Mouse (Mus musculus): ENCODE measurements around the gene Anxa11. TPM values are rescaled to one million over a fixed set of nuclear protein-coding genes. Genes with fewer than 3 reads are reported as not detected.
"Not testable (repeated sequence)": the region's sequence is repeated elsewhere in the genome, so short reads cannot be mapped to it uniquely, and the experiment has no call there.

The Anxa11 gene
- total RNA-seq, 4 experiments from 2014 or later, result 61.8 to 90.0 (median 71.0) TPM

GRCm38 (mm10) chr14:25842688-25843003 lies 690 bp downstream of the Anxa11 start:
- no peak for DNase-seq

DNA sequence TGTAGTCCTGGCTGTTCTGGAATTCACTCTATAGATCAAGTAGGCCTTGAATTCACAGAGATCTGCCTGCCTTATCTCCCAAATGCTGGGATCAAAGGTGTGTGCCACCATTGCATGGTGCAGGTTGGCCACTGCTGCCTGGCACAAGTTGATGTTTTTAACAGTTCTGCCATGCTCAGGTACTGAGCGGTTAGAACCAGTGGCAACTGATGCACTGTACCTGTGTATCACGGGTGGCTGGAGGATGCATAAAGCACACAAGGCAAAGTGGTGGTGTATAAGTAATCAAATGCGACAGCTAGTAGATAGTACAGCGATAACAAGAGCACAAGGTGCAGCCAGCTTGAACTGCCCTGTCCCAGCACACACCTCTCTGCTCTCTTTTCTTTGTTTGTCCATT lies 2.4 kb downstream of the Anxa11 start:
- DNase-seq, result no peak

- no peak for DNase-seq
Observed at GRCm38 (mm10) chr14:25845832-25846383, 4.0 kb downstream of the Anxa11 start.

GRCm38 (mm10) chr14:25846516-25846915 lies 4.6 kb downstream of the Anxa11 start:
- no peak for DNase-seq

GRCm38 (mm10) chr14:25847660-25848059 lies 5.7 kb downstream of the Anxa11 start:
- no peak for DNase-seq

GRCm38 (mm10) chr14:25848237-25848636 lies 6.3 kb downstream of the Anxa11 start:
- no peak for DNase-seq

GRCm38 (mm10) chr14:25848708-25849107 lies 6.8 kb downstream of the Anxa11 start:
- DNase-seq, result not testable (repeated sequence)

DNA sequence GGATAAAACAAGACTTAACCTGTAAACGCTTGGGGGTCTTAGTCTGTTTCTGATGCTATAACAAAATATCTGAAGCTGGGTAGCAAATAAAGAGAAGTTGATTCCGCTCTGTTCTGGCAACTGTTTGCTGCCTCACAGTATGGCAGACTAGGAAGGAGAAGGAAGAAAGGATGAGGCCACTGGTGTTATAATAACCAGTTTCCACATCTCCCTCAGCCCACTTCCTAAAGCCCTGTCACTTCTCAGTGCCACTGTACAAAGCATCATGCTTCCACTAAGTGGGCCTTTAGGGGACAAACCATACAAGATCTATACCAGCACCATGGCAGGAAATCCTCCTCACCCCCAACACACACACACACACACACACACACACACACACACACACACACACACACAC lies 8.5 kb downstream of the Anxa11 start:
- no peak for DNase-seq

GRCm38 (mm10) chr14:25851189-25851588 lies 9.2 kb downstream of the Anxa11 start:
- DNase-seq, result no peak

GRCm38 (mm10) chr14:25852121-25852561 lies 10.2 kb downstream of the Anxa11 start:
- no peak for DNase-seq

DNA sequence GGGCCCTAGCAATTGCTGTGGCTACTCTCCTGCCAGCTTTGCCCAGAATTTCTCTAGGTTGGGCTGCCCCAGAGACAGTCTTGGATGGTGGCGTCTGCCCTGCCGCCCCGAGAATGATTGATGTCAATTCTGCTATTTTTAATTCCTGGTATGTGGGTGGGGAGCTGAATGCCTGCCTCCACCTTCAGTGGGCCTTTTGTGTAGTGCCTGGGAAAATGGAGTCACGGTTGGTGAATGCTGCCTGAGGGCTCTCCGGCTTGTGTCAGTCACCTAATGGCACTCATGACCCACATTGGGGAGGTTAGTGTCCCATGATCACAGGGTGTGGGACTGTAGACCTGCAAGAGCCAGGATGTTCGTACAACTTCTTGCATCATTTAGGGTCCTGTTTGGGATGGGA lies 11.3 kb downstream of the Anxa11 start:
- DNase-seq, result no peak

DNA sequence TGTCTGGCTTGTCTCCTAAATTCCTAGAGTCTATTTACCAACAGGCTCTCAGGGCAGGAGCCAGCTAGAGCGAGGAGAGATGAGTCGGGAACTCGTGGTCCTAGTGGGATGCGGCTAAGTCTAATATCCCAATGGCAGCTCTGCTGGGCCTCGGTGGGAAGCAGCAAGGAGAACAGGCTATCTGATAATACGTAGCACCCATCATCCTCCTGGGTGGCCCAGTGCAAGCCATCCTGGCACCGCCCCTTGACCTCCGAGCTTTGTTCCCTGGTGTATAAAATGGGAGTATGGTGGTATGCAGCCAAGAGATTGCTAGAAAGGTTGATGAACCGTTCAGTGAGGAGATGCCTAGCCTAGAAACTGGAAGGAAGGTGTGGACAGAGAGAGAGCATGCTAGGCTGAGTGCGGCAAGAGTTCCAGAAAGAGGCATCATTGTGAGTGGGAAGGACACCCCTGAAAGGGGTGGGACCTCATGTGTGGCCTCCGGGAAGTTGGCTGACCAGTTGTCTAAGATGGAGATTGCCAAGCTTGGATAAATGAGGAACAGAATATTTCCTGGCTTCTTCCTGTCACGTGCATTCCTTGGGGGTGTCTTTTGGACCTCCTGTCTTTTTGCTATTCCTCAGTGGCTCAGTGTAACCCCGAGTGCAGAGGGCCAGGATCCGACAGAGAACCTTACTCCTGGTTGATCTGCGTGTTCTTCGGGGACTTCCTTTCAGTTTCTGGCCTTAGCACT lies 11.9 kb downstream of the Anxa11 start:
- DNase-seq, result no peak

- DNase-seq, result no peak
Observed at GRCm38 (mm10) chr14:25855241-25855885, 13.4 kb downstream of the Anxa11 start.

DNA sequence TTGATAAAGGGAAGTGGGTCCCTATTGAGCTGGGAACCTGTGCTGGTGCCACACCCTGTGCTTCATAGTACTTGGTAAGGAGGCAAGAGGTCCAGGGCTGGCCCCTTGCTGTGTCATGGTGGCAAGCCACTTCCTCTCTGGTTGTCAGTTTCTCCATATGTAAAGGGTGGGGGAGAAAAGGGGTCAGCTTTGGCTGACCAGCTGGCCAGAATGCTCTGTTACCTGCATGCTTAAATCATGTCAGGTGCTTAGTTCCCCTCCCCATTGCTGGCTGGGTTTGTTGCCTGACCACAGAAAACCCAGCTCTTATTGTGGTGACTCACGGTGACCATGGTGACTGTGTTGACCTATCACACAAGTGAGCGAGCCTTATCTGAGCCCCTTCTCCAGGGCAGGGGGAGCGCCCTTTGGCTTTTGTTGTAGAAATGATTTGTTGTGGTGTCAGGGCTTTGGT lies 15.2 kb downstream of the Anxa11 start:
- no peak for DNase-seq

GRCm38 (mm10) chr14:25857940-25858339 lies 16.0 kb downstream of the Anxa11 start:
- DNase-seq, result no peak

- DNase-seq, result no peak
Observed at GRCm38 (mm10) chr14:25861771-25862530, 20.0 kb downstream of the Anxa11 start.

GRCm38 (mm10) chr14:25863721-25864120 lies 21.8 kb downstream of the Anxa11 start:
- no peak for DNase-seq

GRCm38 (mm10) chr14:25865251-25865650 lies 23.3 kb downstream of the Anxa11 start:
- DNase-seq, result no peak

DNA sequence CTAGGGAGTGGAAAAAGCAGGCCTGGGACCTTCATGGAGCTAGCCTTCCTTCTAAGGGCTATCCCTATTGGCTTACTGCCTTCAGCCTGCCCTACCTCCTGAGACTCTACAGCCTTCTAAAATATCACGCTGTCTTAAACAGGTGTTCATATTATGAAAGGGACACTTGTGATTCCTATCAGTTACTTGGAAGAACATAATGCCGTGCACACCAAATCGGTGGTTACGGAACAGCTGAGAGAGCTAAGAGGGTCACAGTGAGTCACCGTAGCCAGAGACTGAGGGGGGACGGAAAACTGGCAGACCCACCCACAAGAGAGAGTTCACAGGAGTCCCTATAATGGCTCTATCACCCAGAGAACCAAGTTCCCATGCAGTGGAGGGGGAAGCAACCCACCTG lies 24.4 kb downstream of the Anxa11 start:
- no peak for DNase-seq

GRCm38 (mm10) chr14:25866832-25867231 lies 24.9 kb downstream of the Anxa11 start:
- peak; percentile 40 for DNase-seq

GRCm38 (mm10) chr14:25867834-25868233 lies 25.9 kb downstream of the Anxa11 start:
- no peak for DNase-seq

- no peak for DNase-seq
Observed at GRCm38 (mm10) chr14:25868706-25869105, 26.8 kb downstream of the Anxa11 start.

All from adrenal gland, adult 8-10 months (tissue).